Mouse (Mus musculus) olfactory bulb, adult 2 months (tissue): ENCODE data around the gene Lyz1. TPM values are rescaled to one million over a fixed set of nuclear protein-coding genes. Genes with fewer than 3 reads are reported as not detected.
"Not testable (repeated sequence)": the region's sequence is repeated elsewhere in the genome, so short reads cannot be mapped to it uniquely, and the experiment has no call there.

ENCODE experiments used
- H3K27ac ChIP-seq: fragments of 200-500 bp; 2 replicates; pipeline ENCODE4 v1.5.1; 2012; ENCODE audit warnings: low read depth, low read length; ENCODE audit not compliant: insufficient read depth
- H3K4me1 ChIP-seq: fragments of 200-500 bp; 2 replicates; pipeline ENCODE4 v1.6.1; 2012; ENCODE audit warnings: low read length; ENCODE audit not compliant: control insufficient read depth, insufficient read depth
- H3K4me3 ChIP-seq: fragments of 200-500 bp; 2 replicates; pipeline ENCODE4 v1.5.1; 2012; ENCODE audit warnings: mild to moderate bottlenecking, low read depth, low read length, moderate library complexity; ENCODE audit not compliant: insufficient read depth
- CTCF ChIP-seq: fragments of 200-500 bp; IDR thresholded peaks from 2 replicates; pipeline ENCODE4 v1.5.1; 2012; ENCODE audit warnings: low read depth, mild to moderate bottlenecking, low read length, moderate library complexity; ENCODE audit not compliant: insufficient read depth
- POLR2A ChIP-seq: fragments of 200-500 bp; IDR thresholded peaks from 2 replicates; pipeline ENCODE4 v1.6.1; 2012; ENCODE audit warnings: mild to moderate bottlenecking, low read depth, low read length, moderate library complexity; ENCODE audit not compliant: insufficient read depth
- WGBS: fragments of 180-500 bp; shearing (Covaris S2); methylation state at CpG from one replicate; pipeline ENCODE4 v1.1.7; 2018; 5-methylcytosine and 5-hydroxymethylcytosine counted together
- polyA plus RNA-seq: library from polyadenylated mRNA; stranded (reverse); fragments of >200 nt; gene quantifications from 2 replicates; pipeline ENCODE4 v1.2.4, GENCODE M21; 2012; ENCODE audit warnings: low replicate concordance; ENCODE audit not compliant: missing spikeins, insufficient read depth, insufficient read length

The Lyz1 gene
- polyA plus RNA-seq, 1 experiment: not detected

GRCm38 (mm10) chr10:117283871-117284577 lies 8.6 kb downstream of the Lyz1 start:
- TF ChIP-seq POLR2A (no peak), CTCF (no peak)
- WGBS: 80% methylated on average over 7 of the region's 7 CpGs
- no peak overlapping the region for H3K4me3 ChIP-seq
- H3K4me1 ChIP-seq: no peaks in the 10 kb centered on the region
- no peak overlapping the region for H3K27ac ChIP-seq

- 89% methylated on average over 4 of the region's 4 CpGs for WGBS
- not testable (repeated sequence) for H3K4me3 ChIP-seq, H3K27ac ChIP-seq, H3K4me1 ChIP-seq
These were observed 9.5 kb downstream of the Lyz1 start for GRCm38 (mm10) chr10:117283196-117283595.

GRCm38 (mm10) chr10:117282551-117282950 lies 10.1 kb downstream of the Lyz1 start:
- no peak for TF ChIP-seq CTCF
- no peak for TF ChIP-seq POLR2A
- H3K4me1 ChIP-seq: no peaks in the 10 kb centered on the region
- H3K27ac ChIP-seq: no peak overlapping the region
- H3K4me3 ChIP-seq: no peak overlapping the region
- WGBS: 89% methylated on average over 2 of the region's 2 CpGs

- TF ChIP-seq CTCF: no peak
- no peak for TF ChIP-seq POLR2A
- Histone ChIP-seq H3K4me3 (no peak within 1 kb of the TSS), H3K4me1 (no peaks in the 10 kb centered on the region), H3K27ac (no peak within 1 kb of the TSS)
- 71% methylated on average over 4 of the region's 4 CpGs for WGBS
These were observed 10.6 kb downstream of the Lyz1 start, which contains the start of gene Lyz2 for GRCm38 (mm10) chr10:117282049-117282448. Gene Lyz2, minus strand, starts transcription at chr10:117282321.

GRCm38 (mm10) chr10:117281381-117281920 lies 11.2 kb downstream of the Lyz1 start:
- H3K4me1 ChIP-seq: no peaks in the 10 kb centered on the region
- no peak overlapping the region for H3K4me3 ChIP-seq
- 93% methylated on average over 7 of the region's 7 CpGs for WGBS
- TF ChIP-seq CTCF (no peak), POLR2A (no peak)
- H3K27ac ChIP-seq: no peak overlapping the region

GRCm38 (mm10) chr10:117280000-117280399 lies 12.7 kb downstream of the Lyz1 start:
- no peak for TF ChIP-seq POLR2A
- TF ChIP-seq CTCF: no peak
- H3K27ac ChIP-seq: no peak overlapping the region
- H3K4me1 ChIP-seq: no peaks in the 10 kb centered on the region
- WGBS: 79% methylated on average over 1 of the region's 1 CpGs
- no peak overlapping the region for H3K4me3 ChIP-seq

GRCm38 (mm10) chr10:117278510-117278909 lies 14.2 kb downstream of the Lyz1 start:
- not testable (repeated sequence) for H3K27ac ChIP-seq, H3K4me3 ChIP-seq, H3K4me1 ChIP-seq
- 38% methylated on average over 2 of the region's 2 CpGs for WGBS

- not testable (repeated sequence) for H3K4me1 ChIP-seq, H3K27ac ChIP-seq, H3K4me3 ChIP-seq
- 88% methylated on average over 9 of the region's 9 CpGs for WGBS
These were observed 14.9 kb downstream of the Lyz1 start for GRCm38 (mm10) chr10:117277779-117278178.

- Histone ChIP-seq H3K4me3 (no peak overlapping the region), H3K4me1 (no peaks in the 10 kb centered on the region), H3K27ac (no peak overlapping the region)
- TF ChIP-seq CTCF (no peak), POLR2A (no peak)
- WGBS: 83% methylated on average over 10 of the region's 10 CpGs
These were observed 16.8 kb downstream of the Lyz1 start for GRCm38 (mm10) chr10:117275681-117276369.

- not testable (repeated sequence) for H3K27ac ChIP-seq, H3K4me1 ChIP-seq, H3K4me3 ChIP-seq
- WGBS: 72% methylated on average over 4 of the region's 7 CpGs
These were observed 18.0 kb downstream of the Lyz1 start for GRCm38 (mm10) chr10:117274645-117275044.
